Mouse (Mus musculus): ENCODE data around the gene Gap43.
A peak's percentile ranks its signal among the peaks of the same experiment; 100 is the strongest.
"Not testable (repeated sequence)": the region's sequence is repeated elsewhere in the genome, so short reads cannot be mapped to it uniquely, and the experiment has no call there.

Gap43 gene

DNA sequence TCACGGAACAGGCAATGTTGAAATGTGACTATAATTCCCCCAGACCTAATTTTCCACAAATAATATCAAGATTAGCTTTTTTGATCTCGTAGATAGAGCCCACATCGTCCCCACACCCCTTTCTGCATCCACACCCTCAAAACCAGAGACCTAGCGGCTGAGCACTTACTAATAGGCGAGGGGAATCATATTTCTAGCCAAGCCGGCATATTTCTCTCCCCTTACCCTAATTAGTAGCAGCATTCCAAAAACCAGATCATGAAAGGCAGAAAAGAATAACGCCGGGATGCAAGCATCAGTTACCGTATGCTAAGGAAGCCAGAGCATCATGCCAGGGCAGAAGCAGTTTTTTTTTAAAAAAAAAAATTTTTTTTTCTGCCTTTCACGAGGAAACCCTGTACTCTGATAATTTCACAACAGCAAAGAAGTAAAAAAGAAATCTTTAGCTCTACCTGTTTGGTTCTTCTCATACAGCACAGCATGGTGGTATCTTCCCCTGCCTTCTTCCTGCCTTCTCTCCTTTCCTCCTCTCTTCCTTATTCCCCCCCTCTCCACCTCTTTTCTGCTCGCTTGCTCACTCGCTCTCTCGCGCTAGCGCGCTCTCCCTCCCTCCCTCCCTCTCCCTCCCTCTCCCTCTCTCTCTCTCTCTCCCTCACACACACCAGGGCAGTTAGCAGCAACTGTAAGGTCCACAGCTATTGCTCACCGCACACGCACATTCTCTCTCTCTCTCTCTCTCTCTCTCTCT is at the start of gene Gap43:
Gene Gap43 (minus strand): TSS at position 631 of the 748 bp plus-strand sequence.
- no peak for DNase-seq

DNA sequence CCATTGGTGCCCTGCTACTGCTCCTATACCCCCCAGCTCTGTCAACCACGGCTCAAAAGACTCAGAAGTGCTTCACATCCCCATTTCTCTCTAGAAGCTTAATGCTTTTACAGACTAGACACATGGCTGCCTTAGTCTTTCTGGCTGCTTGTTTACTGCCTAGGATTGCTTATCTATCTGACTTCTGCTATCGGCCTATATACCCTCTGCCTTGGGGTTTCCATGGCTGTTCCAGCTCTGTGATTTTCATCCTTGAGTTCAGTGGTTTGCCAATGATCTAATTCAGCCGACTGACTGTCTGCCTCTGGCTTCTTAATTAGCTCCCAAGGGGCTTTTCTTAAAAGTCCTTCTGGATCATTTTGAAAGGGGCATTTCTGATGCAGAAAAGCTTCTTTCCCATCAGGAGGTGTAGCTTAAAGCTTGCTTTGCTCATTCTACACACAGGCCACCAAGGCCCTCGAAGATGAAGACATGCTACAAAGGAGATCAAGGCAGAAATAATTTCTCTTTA is 40.9 kb upstream of the Gap43 start:
- DNase-seq, result no peak

DNA sequence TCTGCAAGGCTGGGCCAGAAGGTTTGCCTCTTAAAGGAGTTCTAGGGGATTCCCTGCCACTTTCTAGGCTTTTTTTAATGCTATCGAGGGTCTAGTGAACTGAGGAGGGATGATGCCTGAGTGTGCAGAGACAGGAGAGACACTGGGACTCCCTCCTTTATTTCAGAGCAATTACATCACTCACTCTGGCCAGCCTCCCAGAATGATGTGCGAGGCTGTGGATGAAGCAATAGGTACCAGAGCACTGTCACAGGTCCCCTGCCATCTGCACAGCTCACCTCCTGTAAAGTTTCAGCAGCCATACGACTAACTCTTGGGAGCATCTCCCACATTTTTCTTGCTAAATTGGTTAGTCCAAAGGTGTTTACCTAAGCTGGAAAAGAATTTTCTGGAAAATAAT is 40.2 kb upstream of the Gap43 start:
- no peak for DNase-seq

DNA sequence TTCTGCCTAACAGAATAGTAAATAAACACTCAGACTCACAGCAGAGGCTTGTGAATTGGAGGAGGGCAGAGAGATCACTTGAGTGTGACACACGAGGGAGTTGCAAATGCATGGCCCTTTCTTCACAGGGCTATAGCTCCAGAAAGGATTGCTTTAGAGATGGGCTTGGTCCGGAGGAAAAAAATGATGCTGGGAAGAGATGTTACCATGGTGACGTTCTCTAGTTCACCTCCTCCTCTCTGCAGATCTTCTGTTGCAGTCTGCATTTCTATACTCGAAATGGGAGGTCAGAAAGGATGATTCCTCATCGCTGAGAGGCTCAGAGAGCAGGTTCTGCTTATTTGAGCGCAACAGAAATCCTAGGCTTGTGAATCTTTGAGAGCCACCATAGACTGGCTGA is 29.7 kb upstream of the Gap43 start:
- no peak for DNase-seq

DNA sequence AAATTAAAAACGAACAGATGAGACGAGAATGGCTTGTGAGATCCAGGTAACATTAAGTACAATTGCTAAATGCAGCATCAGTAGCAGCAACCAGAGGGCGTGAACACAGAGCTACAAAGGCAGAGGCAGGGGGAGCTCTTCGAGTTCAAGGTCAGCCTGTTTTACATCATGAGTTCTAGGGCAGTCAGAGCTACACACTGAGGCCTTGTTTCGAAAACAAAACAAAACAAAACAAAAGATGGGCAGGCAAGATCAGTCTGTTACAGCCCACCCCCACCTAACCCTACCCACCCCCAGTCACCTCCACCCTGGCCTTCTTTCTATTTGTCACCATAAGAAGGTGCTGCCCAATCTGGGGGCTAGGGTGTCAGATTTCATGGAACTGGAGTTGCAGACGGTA is 28.9 kb upstream of the Gap43 start:
- DNase-seq, result no peak

DNA sequence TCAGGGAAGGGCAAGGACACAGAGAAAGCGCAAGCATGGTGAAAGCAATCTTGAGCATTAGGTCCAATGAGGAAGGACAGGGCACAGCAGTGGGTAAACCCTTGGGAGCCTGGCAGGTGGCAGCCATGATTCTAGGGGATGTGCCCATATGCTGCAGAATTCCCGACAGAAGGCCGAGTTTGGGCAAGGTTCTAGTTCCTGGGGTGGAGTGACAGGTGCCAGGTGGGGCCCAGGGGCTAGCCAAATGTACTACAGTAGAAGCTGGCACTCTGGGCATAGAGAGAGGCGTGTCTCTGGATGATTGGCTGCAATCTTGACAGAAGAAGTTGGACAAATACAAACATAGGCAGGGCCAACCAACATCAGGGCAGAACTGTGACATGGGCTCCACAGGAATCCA is 19.6 kb upstream of the Gap43 start:
- DNase-seq, result no peak

DNA sequence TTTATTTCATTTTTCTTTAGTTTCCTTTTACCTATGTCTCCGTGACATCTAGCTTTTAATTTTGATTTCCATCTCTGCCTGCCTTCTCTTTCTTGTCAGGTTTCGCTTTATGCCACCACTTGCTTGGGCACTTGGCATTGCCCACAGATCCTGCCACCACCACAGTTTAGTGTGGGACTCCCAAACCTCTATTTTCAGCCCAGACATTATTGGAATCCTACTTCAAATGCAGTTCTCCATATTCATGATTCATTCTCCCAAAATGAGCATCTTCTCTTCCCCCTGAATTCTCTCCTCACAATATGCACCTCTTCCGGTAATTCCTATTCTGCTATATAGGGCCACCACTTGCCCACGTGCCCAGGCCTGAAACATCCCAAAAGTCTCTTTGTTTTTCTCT is 17.6 kb upstream of the Gap43 start:
- DNase-seq, result no peak

DNA sequence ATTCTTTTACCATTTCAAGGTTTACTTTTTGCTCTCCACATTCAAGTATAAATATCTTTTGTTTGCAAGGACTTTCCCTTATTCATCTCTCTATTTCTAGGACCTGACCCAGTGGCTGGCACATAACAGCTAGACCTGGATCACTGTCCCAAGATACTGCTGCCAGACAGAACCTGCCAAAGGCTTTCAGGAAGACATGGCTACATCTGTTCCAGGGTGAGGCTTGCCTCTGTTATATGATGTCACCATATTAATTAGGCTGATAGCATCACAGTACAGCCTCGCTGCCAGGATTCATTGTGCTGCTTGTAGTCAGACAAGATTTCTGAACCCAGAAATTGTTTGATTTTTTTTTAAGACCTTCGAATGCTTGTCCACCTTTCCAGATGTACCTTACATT is 9.6 kb upstream of the Gap43 start:
- no peak for DNase-seq

DNA sequence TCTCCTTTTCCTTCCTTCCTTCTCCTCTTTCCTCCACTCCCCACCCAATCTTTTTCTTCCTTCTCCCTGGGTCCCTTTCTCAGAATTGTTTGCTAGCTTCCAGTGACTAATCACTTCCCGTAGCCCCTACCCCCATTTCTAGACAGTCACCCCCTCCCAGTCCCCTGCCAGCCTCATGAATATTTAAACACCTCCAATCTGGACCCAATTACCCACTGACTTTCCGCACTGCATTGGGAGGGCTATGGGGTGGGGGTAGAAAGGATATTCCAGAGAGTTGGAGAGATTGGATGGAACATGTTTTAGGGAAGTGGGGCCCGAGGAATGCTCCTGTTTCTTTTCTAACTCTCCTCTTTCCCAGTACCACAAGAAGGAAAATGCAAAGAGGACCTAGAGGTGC is 414 bp upstream of the Gap43 start:
- not testable (repeated sequence) for DNase-seq

DNA sequence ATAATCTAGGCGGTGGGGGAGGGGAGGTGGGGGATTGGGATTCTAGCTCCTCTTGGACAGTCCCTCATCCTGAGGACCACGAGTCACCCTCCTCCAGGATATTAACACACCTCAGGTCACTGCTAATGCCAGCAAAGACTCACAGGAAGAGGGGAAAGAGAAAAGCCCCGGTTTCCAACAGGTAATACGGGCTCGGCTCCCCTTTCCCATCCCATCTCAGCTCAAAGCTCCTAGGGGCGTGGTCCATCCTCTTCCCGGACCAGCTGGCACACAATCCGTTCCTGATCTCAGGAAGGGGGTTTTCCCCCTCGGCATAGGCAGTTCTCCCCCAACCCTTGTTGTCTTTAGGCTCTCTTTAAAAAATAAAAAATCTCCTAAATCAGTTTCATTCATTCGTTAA is 939 bp downstream of the Gap43 start:
- no peak for DNase-seq

DNA sequence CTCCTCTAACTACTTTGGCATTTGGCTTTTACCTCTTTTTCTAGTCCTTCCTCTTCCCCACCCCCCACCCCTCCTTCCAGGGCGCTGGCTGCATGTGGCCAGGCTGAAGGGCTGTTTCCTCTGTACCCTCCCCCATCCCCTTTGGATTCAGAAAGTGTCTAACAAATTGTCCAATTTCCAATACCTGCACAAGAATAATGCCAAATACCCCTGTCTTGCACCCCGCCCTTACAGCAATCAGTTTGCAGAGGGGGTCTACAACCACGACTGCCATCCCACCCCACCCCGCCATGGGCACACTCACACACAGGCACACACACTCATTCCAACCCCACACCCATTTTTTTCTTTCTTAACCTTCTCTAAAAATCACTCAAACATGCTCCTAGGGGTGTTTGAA is 1.5 kb downstream of the Gap43 start:
- no peak for DNase-seq

DNA sequence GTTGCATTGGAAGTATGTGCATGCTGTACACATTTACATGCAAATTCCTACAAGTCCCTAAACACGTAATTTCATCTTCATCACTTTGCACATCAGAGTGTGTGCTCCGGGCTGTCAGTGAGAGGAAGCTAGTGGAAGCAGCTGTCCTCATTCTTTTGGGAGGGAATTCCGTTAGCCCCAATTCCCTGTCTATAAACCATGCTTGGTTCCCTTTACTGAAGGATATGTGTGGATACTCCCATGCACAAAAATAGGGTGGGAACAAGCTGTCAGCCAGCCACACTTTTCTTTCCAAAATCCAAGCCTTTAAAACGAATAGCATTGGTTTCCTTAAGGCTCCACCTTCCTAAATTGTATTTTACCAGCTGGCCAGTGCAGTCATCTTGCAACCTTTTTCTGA is 2.1 kb downstream of the Gap43 start:
- DNase-seq, result no peak

DNA sequence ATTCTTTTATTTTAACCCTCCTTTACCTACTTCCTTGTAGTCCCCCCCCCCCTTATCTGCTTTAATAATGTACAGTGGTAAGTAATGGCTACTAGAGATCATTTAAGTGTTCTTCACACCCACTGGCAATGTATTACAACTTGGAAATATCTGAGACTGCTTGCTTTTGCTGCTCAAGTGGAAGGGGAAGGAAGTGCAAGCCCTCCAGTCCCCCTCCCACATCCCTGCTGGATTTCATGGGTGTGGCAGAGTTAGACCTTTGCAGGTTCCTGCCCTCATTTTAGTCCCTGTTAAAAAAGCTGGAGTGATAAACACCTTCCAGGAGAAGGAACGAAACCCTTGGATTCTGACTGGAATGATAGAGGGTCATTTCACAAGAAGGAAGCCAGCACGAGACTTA is 2.8 kb downstream of the Gap43 start:
- DNase-seq, result no peak

DNA sequence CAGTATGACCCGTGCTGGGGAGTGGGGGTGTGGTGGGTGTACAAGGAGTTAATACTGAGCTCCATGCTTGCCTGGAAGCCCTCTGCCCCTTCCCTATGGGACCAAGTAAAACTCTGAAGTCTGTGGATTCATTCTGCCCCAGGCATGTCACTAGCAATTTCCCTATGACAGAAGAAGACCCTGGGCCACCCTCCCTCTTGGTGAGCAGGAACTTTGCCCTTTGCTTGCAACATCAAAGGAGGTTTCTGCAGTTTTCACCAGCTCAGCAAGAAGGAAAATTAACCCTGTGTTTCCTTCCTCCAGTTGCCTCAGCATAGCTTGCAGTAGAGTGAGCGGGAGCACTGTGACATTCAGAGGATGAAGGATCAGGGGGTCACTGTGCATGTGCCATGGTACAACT is 3.8 kb downstream of the Gap43 start:
- DNase-seq, result no peak

DNA sequence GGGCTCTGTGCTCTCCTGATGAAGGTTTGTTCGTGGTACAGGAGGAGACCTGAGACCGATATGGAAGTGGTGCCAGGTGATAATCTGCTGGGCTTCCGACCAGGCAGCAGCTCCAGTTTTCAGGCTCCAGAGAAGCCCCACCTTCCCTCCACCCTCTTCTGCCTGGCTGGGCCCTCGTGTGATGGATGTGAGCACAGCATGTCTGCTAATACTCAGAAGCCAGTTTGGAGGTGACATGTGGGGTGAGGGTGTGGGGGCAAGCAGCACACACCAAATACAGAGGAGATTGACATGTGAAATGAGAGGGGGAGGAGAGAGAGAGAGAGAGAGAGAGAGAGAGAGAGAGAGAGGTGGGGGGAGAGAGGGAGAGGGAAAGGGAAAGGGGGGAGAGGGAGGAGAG is 8.1 kb downstream of the Gap43 start:
- DNase-seq, result no peak

DNA sequence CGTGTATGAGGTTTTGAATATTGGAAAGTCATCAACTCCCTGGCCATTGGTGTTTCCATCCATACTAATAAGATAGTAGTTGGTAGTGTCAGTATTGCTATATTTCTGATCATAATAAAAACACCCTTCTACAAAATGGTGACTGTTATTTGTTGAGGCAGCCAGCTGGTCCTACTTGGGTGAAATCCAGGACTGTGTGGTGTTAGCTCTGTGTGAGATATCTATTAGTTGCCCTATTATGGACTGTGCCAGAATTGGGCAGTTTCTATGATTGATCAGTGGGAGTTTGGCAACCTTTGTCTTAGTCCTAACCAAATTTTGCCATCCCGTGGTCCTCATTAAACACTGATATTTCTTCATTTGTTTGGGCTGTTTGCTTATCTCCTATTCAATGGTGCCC is 14.3 kb downstream of the Gap43 start:
- no peak for DNase-seq

DNA sequence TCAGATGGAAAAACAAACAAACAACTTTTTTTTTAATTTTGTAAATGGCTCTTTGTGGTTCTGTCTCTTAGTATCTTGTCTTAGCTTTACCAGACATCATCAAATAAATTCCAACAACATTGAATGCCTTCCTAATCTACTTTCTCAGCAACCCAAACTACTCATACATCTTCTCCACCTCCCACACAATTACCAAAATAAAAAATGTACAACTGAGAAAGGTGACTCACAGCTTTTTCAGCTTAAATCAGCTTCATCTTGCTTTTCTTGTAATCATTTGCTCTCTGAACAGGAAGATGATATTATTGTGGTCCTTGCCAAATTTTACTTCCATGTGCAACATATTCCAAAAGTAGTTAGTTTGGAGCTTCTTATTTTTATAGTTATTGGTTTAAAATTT is 14.9 kb downstream of the Gap43 start:
- DNase-seq, result no peak

DNA sequence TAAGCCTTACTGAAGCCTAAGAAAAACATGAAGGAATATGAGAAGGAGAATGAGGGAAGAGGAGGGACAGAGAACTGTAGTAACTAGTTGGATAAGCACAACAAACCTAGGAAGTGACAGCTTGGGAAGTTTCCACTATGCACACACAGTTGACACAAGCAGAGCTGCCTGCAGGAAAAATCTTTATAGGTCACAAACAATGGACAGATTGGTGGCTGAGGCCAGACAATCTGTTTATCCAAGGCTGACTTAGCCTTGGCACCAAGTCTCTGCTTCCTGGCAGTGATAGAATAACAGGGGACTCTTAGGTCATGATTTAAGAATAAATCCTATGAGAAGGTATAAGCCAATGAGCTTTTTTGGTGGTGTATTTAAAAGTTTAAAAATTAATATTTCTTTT is 20.6 kb downstream of the Gap43 start:
- DNase-seq, result peak; percentile 39

DNA sequence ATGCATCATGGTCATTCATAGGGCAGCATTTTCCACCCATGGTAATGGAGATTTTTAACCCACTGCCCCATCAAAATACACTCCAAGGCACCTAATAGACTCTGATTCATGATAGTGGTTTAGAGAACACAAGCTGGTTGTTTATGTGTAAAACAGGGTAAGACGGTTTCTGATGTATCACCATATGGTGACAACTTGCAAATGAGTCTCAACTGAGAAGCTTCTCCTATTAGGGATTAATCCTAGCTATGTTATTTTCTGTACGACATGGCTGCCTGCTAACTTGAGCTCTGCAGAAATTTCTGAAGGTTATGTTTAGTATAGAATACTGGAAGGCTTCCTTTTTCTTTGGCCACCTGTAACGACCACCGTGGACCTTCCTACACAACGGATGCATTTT is 21.1 kb downstream of the Gap43 start:
- DNase-seq, result no peak

DNA sequence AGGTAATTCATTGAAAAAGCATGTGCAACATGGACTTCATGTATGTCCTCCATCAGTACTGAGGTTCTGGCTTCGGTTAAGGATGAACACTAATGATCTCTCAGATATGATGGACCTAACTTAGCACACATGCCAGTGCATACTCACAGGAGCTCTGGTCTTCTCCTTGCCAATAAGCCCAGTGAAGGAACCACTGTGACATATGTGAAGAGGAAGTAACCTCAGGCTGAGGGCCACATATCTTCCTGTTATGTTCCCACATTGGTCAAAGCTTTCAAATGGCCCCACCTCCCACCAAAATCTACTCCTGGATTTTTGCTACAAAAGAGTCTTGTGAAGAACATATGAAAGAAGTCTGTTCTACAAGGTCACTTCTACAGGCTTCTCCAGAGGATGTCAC is 28.3 kb downstream of the Gap43 start:
- no peak for DNase-seq

DNA sequence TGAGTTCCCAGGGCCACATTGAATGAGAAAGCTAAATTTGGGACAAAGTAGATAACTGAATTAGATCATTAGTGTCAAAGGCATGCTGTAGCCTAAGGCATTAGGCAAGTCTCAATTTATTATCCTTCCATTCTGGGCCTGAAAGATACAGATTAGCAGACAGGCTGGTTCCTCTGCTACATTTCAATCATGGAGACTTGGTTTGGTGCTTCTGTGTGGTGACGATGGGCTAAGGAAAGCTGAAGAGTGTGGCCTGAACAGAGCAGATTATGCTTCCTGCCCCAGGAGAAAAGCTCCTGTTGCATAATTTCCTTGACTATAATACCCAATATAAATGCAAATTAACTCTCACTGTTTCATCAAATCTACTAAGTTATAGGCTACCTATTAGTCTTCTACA is 31.7 kb downstream of the Gap43 start:
- no peak for DNase-seq

DNA sequence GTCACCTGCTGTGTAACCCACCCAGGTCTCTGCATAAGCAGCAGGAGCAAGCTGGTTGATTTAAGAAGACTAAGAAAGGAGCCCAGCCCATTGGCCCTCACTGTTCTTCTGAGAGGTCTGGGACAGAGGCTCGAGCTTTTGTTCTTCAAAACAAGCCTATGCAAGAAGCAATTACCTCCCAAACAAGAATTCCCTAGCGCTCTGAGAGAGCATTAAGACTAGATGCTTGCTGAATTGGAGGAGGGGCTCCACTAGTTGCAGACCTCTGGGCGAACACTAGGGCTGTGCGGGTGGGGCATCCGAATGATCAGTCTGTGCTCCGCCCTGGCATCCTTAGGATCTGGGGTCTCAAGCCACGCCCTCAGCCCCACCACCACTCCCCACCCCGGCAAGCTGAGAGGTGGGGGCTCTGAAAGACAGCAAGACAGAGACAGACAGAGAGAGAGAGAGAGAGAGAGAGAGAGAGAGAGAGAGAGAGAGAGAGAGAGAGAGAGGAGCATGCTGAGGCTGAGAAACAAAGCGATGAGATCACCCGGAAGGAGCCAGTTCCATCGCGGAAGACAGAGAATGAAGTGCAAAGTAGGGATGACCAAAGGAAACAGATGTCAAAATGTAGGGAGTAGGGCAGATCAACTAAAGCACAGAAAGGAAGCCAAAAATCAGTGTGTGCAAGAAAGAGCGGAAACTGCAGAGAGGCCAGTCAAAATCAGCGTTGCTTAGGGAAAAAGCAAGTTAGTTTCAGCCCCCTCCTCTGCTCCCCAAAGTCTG is 34.3 kb downstream of the Gap43 start:
- peak; percentile 5 for DNase-seq

DNA sequence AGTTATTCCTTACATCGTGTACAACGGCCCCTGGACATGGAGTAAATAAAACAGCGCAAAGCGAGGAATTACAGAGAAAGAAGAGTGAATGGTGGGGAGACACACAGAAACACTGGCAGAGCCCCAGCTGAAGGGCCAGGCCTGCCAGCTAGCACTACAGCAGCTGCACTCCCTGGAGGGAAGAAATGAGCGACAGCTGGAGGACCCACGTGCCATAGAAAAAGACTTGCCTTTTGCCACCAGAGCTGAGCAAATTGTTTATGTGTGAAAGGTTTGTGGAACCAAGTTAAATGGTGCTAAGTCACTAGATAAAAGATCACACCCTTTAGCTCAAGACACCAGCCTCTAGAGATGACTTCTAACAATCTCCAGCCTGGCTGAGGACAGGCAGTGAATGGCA is 37.0 kb downstream of the Gap43 start:
- DNase-seq, result peak; percentile 14

DNA sequence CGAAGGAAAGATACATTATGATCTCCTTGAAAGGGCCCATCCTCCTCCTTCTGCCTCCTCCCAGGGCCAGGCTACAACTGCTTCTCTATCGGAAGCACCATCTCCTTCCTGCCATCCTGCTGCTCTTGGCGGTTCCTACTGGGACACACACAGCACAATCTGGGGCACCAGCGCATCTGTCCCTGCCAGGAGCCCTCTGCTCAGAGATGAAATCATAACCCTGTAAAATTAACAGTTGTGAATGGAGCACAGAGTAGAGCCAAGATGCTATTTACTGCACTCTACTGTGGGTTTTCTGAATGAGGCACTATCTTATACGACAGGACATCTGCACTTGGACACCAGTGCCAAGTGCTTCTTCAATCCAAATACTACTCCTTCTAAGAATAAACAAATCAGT is 46.0 kb downstream of the Gap43 start:
- DNase-seq, result no peak

DNA sequence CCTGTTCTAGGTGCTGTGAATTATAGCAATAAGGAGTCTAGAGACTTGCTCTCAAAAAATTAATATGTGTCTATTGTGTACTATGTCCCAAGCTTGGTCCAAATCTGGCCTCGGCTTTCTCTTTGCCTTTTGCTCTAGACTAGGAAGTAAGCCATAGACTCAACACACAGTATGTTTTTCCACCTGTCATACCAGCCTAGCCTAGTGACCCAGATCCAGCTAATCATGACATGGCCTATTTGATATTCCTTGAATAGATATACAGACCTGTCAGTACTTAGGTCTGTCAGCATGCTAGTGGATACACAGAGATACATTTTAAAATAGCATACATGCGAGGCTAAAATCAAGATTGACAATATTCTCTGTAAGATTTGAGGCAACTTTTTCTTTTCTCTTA is 46.4 kb downstream of the Gap43 start:
- no peak for DNase-seq
